Mouse (Mus musculus): Measurements from ENCODE around the gene Slc6a2. TPM values are rescaled to one million over a fixed set of nuclear protein-coding genes. Genes with fewer than 3 reads are reported as not detected.

The Slc6a2 gene
- total and polyA plus RNA-seq, 3 experiments = 0.03 TPM; not detected in 2

- no peaks in the 10 kb centered on the region for H3K9me3 ChIP-seq (replicated peaks; ENCODE audit: insufficient read depth, low read length)
- H3K4me1 ChIP-seq (ENCODE audit: control insufficient read depth in 1 of 2, insufficient read depth in 2 of 2, low read length in 2 of 2) = no peaks in the 10 kb centered on the region
- H3K27ac ChIP-seq (ENCODE audit: control insufficient read depth, low read depth, low read length) = no peak overlapping the region
- no peaks in the 10 kb centered on the region for H3K36me3 ChIP-seq (ENCODE audit: control insufficient read depth in 1 of 2, insufficient read depth in 2 of 2, low read length in 2 of 2)
- no peak overlapping the region for H3K4me3 ChIP-seq (ENCODE audit: control insufficient read depth in 1 of 2, insufficient read depth in 1 of 2, low read depth in 2 of 2, low read length in 2 of 2)
- no peaks in the 10 kb centered on the region for H3K27me3 ChIP-seq (ENCODE audit: control insufficient read depth in 1 of 2, insufficient read depth in 2 of 2, low read length in 2 of 2)
- no peak overlapping the region for H3K9ac ChIP-seq (ENCODE audit: control insufficient read depth, low read depth, low read length, poor library complexity, severe bottlenecking)
- DNase-seq (ENCODE audit: low read depth, low spot score) = no peak
- H3K79me2 ChIP-seq (ENCODE audit: control insufficient read depth, insufficient read depth, low read length, poor library complexity) = no peaks in the 10 kb centered on the region
- TF ChIP-seq ETS1 (IDR thresholded peaks at IDR 0.05; ENCODE audit: low read depth, low read length) = no peak
- TF ChIP-seq TCF12 (IDR thresholded peaks at IDR 0.05; ENCODE audit: low read depth, low read length) = no peak
- no peak for TF ChIP-seq RAD21 (IDR thresholded peaks at IDR 0.05; ENCODE audit: low read depth, low read length)
- TF ChIP-seq KAT2A (conservative IDR thresholded peaks at IDR 0.05; ENCODE audit: low read depth, low read length) = no peak
- no peak for TF ChIP-seq GATA1 (IDR thresholded peaks at IDR 0.05; ENCODE audit: low read depth, low read length)
- no peak for TF ChIP-seq BHLHE40 (IDR thresholded peaks at IDR 0.05; ENCODE audit: borderline replicate concordance, low read depth, low read length)
- TF ChIP-seq MXI1 (IDR thresholded peaks at IDR 0.05; ENCODE audit: low read depth, low read length) = no peak
- no peak for TF ChIP-seq ZNF384 (IDR thresholded peaks at IDR 0.05; ENCODE audit: low read depth, low read length)
- no peak for TF ChIP-seq UBTF (IDR thresholded peaks at IDR 0.05; ENCODE audit: borderline replicate concordance, insufficient read depth, low read depth, low read length)
- TF ChIP-seq ZKSCAN1 (IDR thresholded peaks at IDR 0.05; ENCODE audit: low read depth, low read length) = no peak
- no peak for TF ChIP-seq RCOR1 (IDR thresholded peaks at IDR 0.05; ENCODE audit: low read depth, low read length)
- no peak for TF ChIP-seq MAZ (IDR thresholded peaks at IDR 0.05; ENCODE audit: low read depth, low read length)
- no peak for TF ChIP-seq HCFC1 (IDR thresholded peaks at IDR 0.05; ENCODE audit: low read depth, low read length)
- no peak for TF ChIP-seq SIN3A (IDR thresholded peaks at IDR 0.05; ENCODE audit: low read length)
These were observed 10.8 kb upstream of the Slc6a2 start for GRCm38 (mm10) chr8:92949071-92949470.

DNA sequence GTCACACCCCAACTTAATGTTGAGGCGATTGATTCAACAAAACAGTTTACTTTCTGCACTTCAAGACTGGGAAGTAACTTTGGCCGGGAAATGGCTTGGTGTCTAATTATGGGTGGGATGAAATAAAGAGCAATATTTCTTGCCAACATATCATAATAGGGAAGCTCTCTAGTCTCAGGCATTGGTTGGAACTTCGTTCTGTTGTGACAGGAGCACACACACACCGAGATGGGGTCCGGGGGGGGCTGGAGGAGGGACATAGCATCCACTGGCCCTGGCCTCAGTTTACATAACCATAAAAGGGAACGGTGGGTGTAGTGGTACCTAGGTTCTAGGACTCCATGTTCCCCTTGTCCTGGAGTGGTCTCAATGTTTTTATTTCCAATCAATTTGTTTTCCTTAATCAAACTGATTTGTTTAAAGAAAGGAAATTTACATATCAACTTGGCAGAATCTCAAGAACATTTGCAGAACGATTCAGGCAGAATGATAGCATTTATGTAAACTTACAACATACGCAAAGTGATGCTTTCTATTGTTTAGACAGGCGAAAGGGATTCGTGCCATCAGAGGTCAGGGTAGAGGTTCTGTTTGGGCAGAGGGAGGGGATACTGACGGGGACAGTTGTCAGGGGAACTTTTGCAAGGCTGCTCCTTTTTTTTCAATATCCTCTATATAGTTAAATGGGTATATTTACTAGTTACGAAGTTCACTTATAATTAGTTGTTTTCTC lies 9.1 kb upstream of the Slc6a2 start:
- TF ChIP-seq MXI1 (IDR thresholded peaks at IDR 0.05; ENCODE audit: low read depth, low read length) = no peak
- TF ChIP-seq ZKSCAN1 (IDR thresholded peaks at IDR 0.05; ENCODE audit: low read depth, low read length) = no peak
- no peak for TF ChIP-seq POLR2AphosphoS2 (IDR thresholded peaks at IDR 0.05; ENCODE audit: low read length)
- no peak for TF ChIP-seq ZC3H11A (IDR thresholded peaks at IDR 0.05; ENCODE audit: low read depth, low read length)
- no peak for TF ChIP-seq MYC (IDR thresholded peaks at IDR 0.05; ENCODE audit: low read depth, low read length)
- no peak for TF ChIP-seq SIN3A (IDR thresholded peaks at IDR 0.05; ENCODE audit: low read length)
- no peak for TF ChIP-seq NRF1 (IDR thresholded peaks at IDR 0.05; ENCODE audit: insufficient read depth, low read depth, low read length, poor library complexity, severe bottlenecking)
- TF ChIP-seq ETS1 (IDR thresholded peaks at IDR 0.05; ENCODE audit: low read depth, low read length) = no peak
- no peak for TF ChIP-seq MEF2A (IDR thresholded peaks at IDR 0.05; ENCODE audit: extremely low read depth, insufficient replicate concordance, low read depth, low read length, poor library complexity, severe bottlenecking)
- no peak for TF ChIP-seq JUND (IDR thresholded peaks at IDR 0.05; ENCODE audit: low read depth, low read length)
- no peak for TF ChIP-seq GATA1 (IDR thresholded peaks at IDR 0.05; ENCODE audit: low read depth, low read length)
- no peak for TF ChIP-seq CHD2 (IDR thresholded peaks at IDR 0.05; ENCODE audit: low read length)
- no peak for TF ChIP-seq GABPA (IDR thresholded peaks at IDR 0.05; ENCODE audit: low read depth, low read length)
- no peak for TF ChIP-seq TBP (IDR thresholded peaks at IDR 0.05; ENCODE audit: low read depth, low read length)
- TF ChIP-seq HCFC1 (IDR thresholded peaks at IDR 0.05; ENCODE audit: low read depth, low read length) = no peak
- no peak for TF ChIP-seq TCF12 (IDR thresholded peaks at IDR 0.05; ENCODE audit: low read depth, low read length)
- no peak for TF ChIP-seq UBTF (IDR thresholded peaks at IDR 0.05; ENCODE audit: borderline replicate concordance, insufficient read depth, low read depth, low read length)
- no peak for TF ChIP-seq SMC3 (IDR thresholded peaks at IDR 0.05; ENCODE audit: low read depth, low read length)
- no peak for TF ChIP-seq USF2 (IDR thresholded peaks at IDR 0.05; ENCODE audit: borderline replicate concordance in 1 of 2, insufficient read depth in 1 of 2, low read depth in 1 of 2, low read length in 2 of 2)
- H3K27me3 ChIP-seq (ENCODE audit: control insufficient read depth in 1 of 2, insufficient read depth in 2 of 2, low read length in 2 of 2) = no peaks in the 10 kb centered on the region
- H3K4me1 ChIP-seq (ENCODE audit: control insufficient read depth in 1 of 2, insufficient read depth in 2 of 2, low read length in 2 of 2) = no peaks in the 10 kb centered on the region
- H3K36me3 ChIP-seq (ENCODE audit: control insufficient read depth in 1 of 2, insufficient read depth in 2 of 2, low read length in 2 of 2) = no peaks in the 10 kb centered on the region
- no peak overlapping the region for H3K4me3 ChIP-seq (ENCODE audit: control insufficient read depth in 1 of 2, insufficient read depth in 1 of 2, low read depth in 2 of 2, low read length in 2 of 2)
- no peak for DNase-seq (ENCODE audit: low read depth, low spot score)
- no peak overlapping the region for H3K9ac ChIP-seq (ENCODE audit: control insufficient read depth, low read depth, low read length, poor library complexity, severe bottlenecking)
- no peaks in the 10 kb centered on the region for H3K9me3 ChIP-seq (replicated peaks; ENCODE audit: insufficient read depth, low read length)
- H3K79me2 ChIP-seq (ENCODE audit: control insufficient read depth, insufficient read depth, low read length, poor library complexity) = no peaks in the 10 kb centered on the region
- no peak overlapping the region for H3K27ac ChIP-seq (ENCODE audit: control insufficient read depth, low read depth, low read length)

All from MEL (cell line).